Mouse (Mus musculus) induced T-regulatory cell, adult 2 months (primary cell): ENCODE data around the gene Wdr91.

Source experiments
- DNase-seq: peaks from one replicate; pipeline ENCODE4 v3.0.0-alpha.2; 2012; ENCODE audit warnings: low read depth

Wdr91 gene

DNA sequence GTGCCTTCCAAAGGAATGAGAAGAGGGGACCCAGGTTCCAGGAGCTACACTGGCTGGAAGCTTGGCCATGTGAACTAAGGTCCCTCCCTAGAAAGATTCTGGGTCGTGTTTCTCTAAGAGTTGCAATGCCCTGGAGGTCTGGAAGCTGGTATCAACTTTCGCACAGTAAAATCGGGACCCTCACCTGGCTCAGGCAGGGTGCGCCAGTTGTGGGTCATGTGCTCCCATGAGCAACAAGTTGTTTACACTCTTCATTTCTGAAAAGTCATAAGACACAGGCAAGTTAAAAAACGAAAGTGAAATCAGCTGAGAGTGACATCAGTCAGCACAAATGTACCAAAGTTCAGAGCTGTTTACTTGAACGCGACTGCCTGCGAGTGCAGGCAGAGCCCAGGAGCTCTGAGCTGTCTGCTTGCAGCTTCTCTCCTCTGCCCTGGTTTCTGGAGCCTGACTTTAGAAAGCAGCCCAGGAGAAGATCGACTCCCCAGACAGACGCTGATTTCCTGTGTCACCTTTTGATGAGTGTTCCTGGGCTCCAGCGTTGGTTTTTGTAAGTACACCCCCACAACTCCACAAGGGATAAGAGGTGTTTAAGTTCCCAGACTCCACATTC lies 47.8 kb downstream of the Wdr91 start, which contains the start of gene Tmem140:
Gene Tmem140 (plus strand): TSS at position 356 of the 613 bp plus-strand sequence.
- peak; percentile 89 for DNase-seq

DNA sequence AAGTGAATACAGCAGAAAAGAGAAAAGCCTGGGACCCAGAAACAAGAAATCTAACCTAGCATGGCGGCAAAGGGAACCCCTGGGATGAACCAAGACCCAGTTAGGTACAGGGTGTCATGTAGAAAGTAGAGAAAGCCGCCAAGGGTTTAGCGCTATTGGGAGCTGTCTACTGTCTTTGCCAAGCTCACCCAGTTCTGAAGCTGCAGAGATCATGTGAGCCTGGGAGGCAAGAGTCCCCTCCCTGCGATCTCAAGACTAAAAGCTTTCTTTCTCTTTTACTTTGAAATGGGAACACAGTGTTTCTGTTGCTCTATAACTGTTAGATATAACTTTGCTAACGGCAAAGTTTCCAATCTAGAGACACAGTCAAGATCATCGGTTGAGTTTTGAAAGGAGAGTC lies 48.3 kb downstream of the Wdr91 start:
- peak; percentile 79 for DNase-seq

DNA sequence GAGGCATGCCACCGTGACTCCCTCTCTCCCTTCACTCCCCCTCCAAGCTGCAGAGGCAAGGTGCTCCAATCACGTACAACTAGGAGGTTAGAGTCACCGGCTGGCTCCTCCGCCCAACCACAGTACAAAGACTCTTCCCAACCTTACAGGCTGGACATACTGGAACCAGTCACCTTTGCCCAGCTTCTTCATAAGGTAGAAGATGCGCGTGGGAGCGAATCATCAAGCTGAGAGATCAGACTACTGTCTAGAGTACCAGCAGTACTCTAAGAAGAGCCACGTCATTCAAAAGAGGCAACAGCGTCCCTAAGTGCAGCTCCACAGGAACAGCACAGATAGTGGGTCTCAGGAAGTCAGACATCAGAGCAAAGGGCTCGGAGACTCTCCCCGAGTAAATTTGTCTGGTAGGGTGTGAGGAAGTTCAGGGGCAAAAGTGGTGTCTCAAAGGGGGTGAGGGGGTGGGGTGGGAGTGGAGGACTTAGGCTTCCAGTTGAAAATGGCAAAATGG lies 49.1 kb downstream of the Wdr91 start:
- DNase-seq: peak; percentile 35

DNA sequence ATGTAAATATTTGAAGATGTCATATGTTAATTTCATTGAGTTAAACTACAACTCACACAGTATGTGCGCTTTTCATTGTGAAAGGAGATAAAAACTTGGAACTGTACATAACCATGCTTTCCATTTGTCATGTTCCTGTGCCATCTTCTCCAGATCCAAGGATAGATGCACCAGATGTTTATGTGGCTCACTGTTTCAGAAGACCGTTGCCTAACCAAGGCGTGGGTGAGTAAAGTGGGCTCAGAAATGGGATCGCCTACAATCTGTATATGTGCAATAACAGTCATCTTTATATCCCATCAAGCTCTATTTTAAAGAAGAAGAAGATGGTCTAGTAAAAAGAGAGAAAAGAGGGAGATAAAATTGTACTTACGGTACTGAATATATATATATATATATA lies 78.3 kb downstream of the Wdr91 start:
- no peak for DNase-seq
